Mouse (Mus musculus) hindbrain, embryonic 12.5 days (tissue): ENCODE measurements at regions not wholly inside any gene's neighbourhood (a gene's known extent, or its start where the extent isn't known, plus 50 kb on each side); places are given as distances from the start of the nearest gene placed in this dataset.
A peak's percentile ranks its signal among the peaks of the same experiment; 100 is the strongest.

Experiments used
- ATAC-seq: fragments of 200-750 bp; cut with Nextera tagmentation; 2 replicates; pipeline ENCODE4 v1.8.0; 2017; ENCODE audit warnings: moderate TSS enrichment; ENCODE audit not compliant: low FRiP score
- H3K27ac ChIP-seq: fragments of 300-500 bp; sonication (generic); 2 replicates; pipeline ENCODE4 v1.5.1; 2016; ENCODE audit warnings: mild to moderate bottlenecking
- H3K27me3 ChIP-seq: fragments of 300-500 bp; sonication (generic); 2 replicates; pipeline ENCODE4 v1.6.1; 2016; ENCODE audit warnings: mild to moderate bottlenecking
- H3K36me3 ChIP-seq: fragments of 300-500 bp; sonication (generic); 2 replicates; pipeline ENCODE4 v1.6.1; 2016; ENCODE audit warnings: mild to moderate bottlenecking
- H3K4me1 ChIP-seq: fragments of 300-500 bp; sonication (generic); 2 replicates; pipeline ENCODE4 v1.6.1; 2016
- H3K4me2 ChIP-seq: fragments of 300-500 bp; sonication (generic); replicated peaks from 2 replicates; pipeline ENCODE4 v1.6.1; 2016; ENCODE audit warnings: mild to moderate bottlenecking
- H3K4me3 ChIP-seq: fragments of 300-500 bp; sonication (generic); 2 replicates; pipeline ENCODE4 v1.5.1; 2016; ENCODE audit warnings: mild to moderate bottlenecking
- H3K9ac ChIP-seq: fragments of 300-500 bp; sonication (generic); 2 replicates; pipeline ENCODE4 v1.6.1; 2016; ENCODE audit warnings: mild to moderate bottlenecking, moderate library complexity
- H3K9me3 ChIP-seq: fragments of 300-500 bp; sonication (generic); replicated peaks from 2 replicates; pipeline ENCODE4 v1.6.1; 2016; ENCODE audit warnings: mild to moderate bottlenecking
- WGBS: fragments of 180-500 bp; shearing (Covaris S2); methylation state at CpG from one replicate; pipeline ENCODE4 v1.1.7; 2016; 5-methylcytosine and 5-hydroxymethylcytosine counted together

- WGBS, result 81% methylated on average over 4 of the region's 4 CpGs
- H3K27me3 ChIP-seq, result no peaks in the 10 kb centered on the region
- no peaks in the 10 kb centered on the region for H3K4me1 ChIP-seq
- no peak for ATAC-seq
- H3K4me2 ChIP-seq, result no peak overlapping the region
- no peak overlapping the region for H3K4me3 ChIP-seq
- no peaks in the 10 kb centered on the region for H3K9me3 ChIP-seq
- H3K27ac ChIP-seq, result no peak overlapping the region
- H3K36me3 ChIP-seq, result no peaks in the 10 kb centered on the region
- no peak overlapping the region for H3K9ac ChIP-seq
Measured at GRCm38 (mm10) chr4:68179551-68179950, 774.6 kb downstream of the Brinp1 start.

GRCm38 (mm10) chr4:68156499-68156898 lies 797.7 kb downstream of the Brinp1 start:
- Histone ChIP-seq H3K9ac (no peak overlapping the region), H3K36me3 (no peaks in the 10 kb centered on the region), H3K27ac (no peak overlapping the region), H3K27me3 (no peaks in the 10 kb centered on the region), H3K4me3 (no peak overlapping the region), H3K9me3 (no peaks in the 10 kb centered on the region), H3K4me2 (no peak overlapping the region), H3K4me1 (no peaks in the 10 kb centered on the region)
- no peak for ATAC-seq
- WGBS, result 92% methylated on average over 1 of the region's 1 CpGs

- no peaks in the 10 kb centered on the region for H3K4me1 ChIP-seq
- ATAC-seq, result no peak
- H3K9ac ChIP-seq, result no peak overlapping the region
- no peaks in the 10 kb centered on the region for H3K9me3 ChIP-seq
- H3K27me3 ChIP-seq, result no peaks in the 10 kb centered on the region
- no peak overlapping the region for H3K4me3 ChIP-seq
- H3K36me3 ChIP-seq, result no peaks in the 10 kb centered on the region
- no peak overlapping the region for H3K4me2 ChIP-seq
- H3K27ac ChIP-seq, result no peak overlapping the region
- 79% methylated on average over 5 of the region's 5 CpGs for WGBS
Measured at GRCm38 (mm10) chr4:68148483-68149069, 805.6 kb downstream of the Brinp1 start.

- Histone ChIP-seq H3K27me3 (no peaks in the 10 kb centered on the region), H3K9me3 (no peaks in the 10 kb centered on the region), H3K9ac (no peak overlapping the region), H3K4me2 (no peak overlapping the region), H3K27ac (no peak overlapping the region), H3K4me3 (no peak overlapping the region), H3K4me1 (peaks cover 2% of the 10 kb centered on the region; the same call in 1 of the 2 replicates), H3K36me3 (no peaks in the 10 kb centered on the region)
- ATAC-seq, result peak; percentile 60; the same call in 1 of the 2 replicates
- WGBS, result 40% methylated on average over 4 of the region's 4 CpGs
Measured at GRCm38 (mm10) chr4:68128124-68128523, 826.1 kb downstream of the Brinp1 start.

- Histone ChIP-seq H3K9ac (no peak overlapping the region), H3K27ac (no peak overlapping the region), H3K27me3 (no peaks in the 10 kb centered on the region), H3K4me3 (no peak overlapping the region), H3K4me1 (no peaks in the 10 kb centered on the region), H3K9me3 (0 out of 2 replicates have a peak, but pooled peaks cover 5% of the 10 kb centered on the region), H3K36me3 (no peaks in the 10 kb centered on the region), H3K4me2 (no peak overlapping the region)
- no peak for ATAC-seq
Measured at GRCm38 (mm10) chr4:68114502-68114901, 839.7 kb downstream of the Brinp1 start.

GRCm38 (mm10) chr4:68085255-68085654 lies 868.9 kb downstream of the Brinp1 start:
- H3K27ac ChIP-seq, result no peak overlapping the region
- WGBS, result 90% methylated on average over 3 of the region's 3 CpGs
- no peak for ATAC-seq

GRCm38 (mm10) chr4:68056813-68057578 lies 897.2 kb downstream of the Brinp1 start:
- Histone ChIP-seq H3K4me3 (no peak overlapping the region), H3K4me2 (no peak overlapping the region), H3K27ac (no peak overlapping the region), H3K9ac (no peak overlapping the region), H3K9me3 (no peaks in the 10 kb centered on the region), H3K36me3 (no peaks in the 10 kb centered on the region), H3K27me3 (no peaks in the 10 kb centered on the region), H3K4me1 (no peaks in the 10 kb centered on the region)
- ATAC-seq, result no peak
- WGBS, result 67% methylated on average over 4 of the region's 4 CpGs

More at GRCm38 (mm10) chr4:68085255-68085654, 868.9 kb downstream of the Brinp1 start:
- H3K9me3 ChIP-seq, result no peaks in the 10 kb centered on the region
- H3K9ac ChIP-seq, result no peak overlapping the region
- no peak overlapping the region for H3K4me3 ChIP-seq
- H3K36me3 ChIP-seq, result no peaks in the 10 kb centered on the region
- no peak overlapping the region for H3K4me2 ChIP-seq
- no peaks in the 10 kb centered on the region for H3K27me3 ChIP-seq
- no peaks in the 10 kb centered on the region for H3K4me1 ChIP-seq

GRCm38 (mm10) chr4:68022891-68023303 lies 931.3 kb downstream of the Brinp1 start:
- H3K27ac ChIP-seq, result no peak overlapping the region; the same call in 1 of the 2 replicates
- no peak overlapping the region for H3K9ac ChIP-seq
- H3K4me2 ChIP-seq, result no peak overlapping the region
- WGBS, result 15% methylated on average over 2 of the region's 2 CpGs
- no peaks in the 10 kb centered on the region for H3K36me3 ChIP-seq
- H3K27me3 ChIP-seq, result no peaks in the 10 kb centered on the region
- ATAC-seq, result peak; percentile 93
- no peaks in the 10 kb centered on the region for H3K9me3 ChIP-seq
- no peaks in the 10 kb centered on the region for H3K4me1 ChIP-seq
- no peak overlapping the region for H3K4me3 ChIP-seq

- no peak overlapping the region for H3K4me3 ChIP-seq
- H3K4me2 ChIP-seq, result no peak overlapping the region
- no peaks in the 10 kb centered on the region for H3K9me3 ChIP-seq
- WGBS, result 68% methylated on average over 2 of the region's 2 CpGs
- no peak overlapping the region for H3K9ac ChIP-seq
- ATAC-seq, result no peak
- H3K36me3 ChIP-seq, result no peaks in the 10 kb centered on the region
- no peak overlapping the region for H3K27ac ChIP-seq
- no peaks in the 10 kb centered on the region for H3K4me1 ChIP-seq
- no peaks in the 10 kb centered on the region for H3K27me3 ChIP-seq
Measured at GRCm38 (mm10) chr4:68011371-68011770, 942.8 kb downstream of the Brinp1 start.

- Histone ChIP-seq H3K27me3 (no peaks in the 10 kb centered on the region), H3K36me3 (no peaks in the 10 kb centered on the region), H3K27ac (no peak overlapping the region), H3K4me1 (no peaks in the 10 kb centered on the region), H3K4me3 (no peak overlapping the region), H3K9ac (no peak overlapping the region), H3K9me3 (no peaks in the 10 kb centered on the region), H3K4me2 (no peak overlapping the region)
- 89% methylated on average over 7 of the region's 7 CpGs for WGBS
- ATAC-seq, result no peak
Measured at GRCm38 (mm10) chr4:67994796-67995283, 959.4 kb downstream of the Brinp1 start.

- Histone ChIP-seq H3K4me3 (no peak overlapping the region), H3K36me3 (no peaks in the 10 kb centered on the region), H3K27ac (no peak overlapping the region), H3K27me3 (no peaks in the 10 kb centered on the region), H3K4me2 (no peak overlapping the region), H3K9me3 (no peaks in the 10 kb centered on the region), H3K4me1 (no peaks in the 10 kb centered on the region), H3K9ac (no peak overlapping the region)
- 76% methylated on average over 1 of the region's 1 CpGs for WGBS
- no peak for ATAC-seq
Measured at GRCm38 (mm10) chr4:67963456-67963855, 990.7 kb downstream of the Brinp1 start.

- no peak for ATAC-seq
Measured at GRCm38 (mm10) chr4:67948000-67948399, 1006.2 kb downstream of the Brinp1 start.

GRCm38 (mm10) chr4:67932481-67932880 lies 1021.7 kb downstream of the Brinp1 start:
- Histone ChIP-seq H3K9me3 (no peaks in the 10 kb centered on the region), H3K27ac (no peak overlapping the region), H3K4me3 (no peak overlapping the region), H3K36me3 (no peaks in the 10 kb centered on the region), H3K27me3 (no peaks in the 10 kb centered on the region), H3K4me2 (no peak overlapping the region), H3K4me1 (no peaks in the 10 kb centered on the region), H3K9ac (no peak overlapping the region)
- WGBS, result 87% methylated on average over 2 of the region's 2 CpGs
- ATAC-seq, result no peak

More at GRCm38 (mm10) chr4:67948000-67948399, 1006.2 kb downstream of the Brinp1 start:
- Histone ChIP-seq H3K4me3 (no peak overlapping the region), H3K9ac (no peak overlapping the region), H3K4me1 (no peaks in the 10 kb centered on the region), H3K36me3 (no peaks in the 10 kb centered on the region), H3K4me2 (no peak overlapping the region), H3K27me3 (no peaks in the 10 kb centered on the region), H3K9me3 (no peaks in the 10 kb centered on the region), H3K27ac (no peak overlapping the region)
